Mouse (Mus musculus) mature B cell (primary cell): ENCODE measurements around the gene Gm2a.
"Not testable (repeated sequence)": the region's sequence is repeated elsewhere in the genome, so short reads cannot be mapped to it uniquely, and the experiment has no call there.

Experiments
- in situ Hi-C: fragments of 300-500 bp; cut with MboI; formaldehyde crosslinking; loops from 2 replicates; pipeline ENCODE4 v1.14.3; 2019

Gm2a gene

DNA sequence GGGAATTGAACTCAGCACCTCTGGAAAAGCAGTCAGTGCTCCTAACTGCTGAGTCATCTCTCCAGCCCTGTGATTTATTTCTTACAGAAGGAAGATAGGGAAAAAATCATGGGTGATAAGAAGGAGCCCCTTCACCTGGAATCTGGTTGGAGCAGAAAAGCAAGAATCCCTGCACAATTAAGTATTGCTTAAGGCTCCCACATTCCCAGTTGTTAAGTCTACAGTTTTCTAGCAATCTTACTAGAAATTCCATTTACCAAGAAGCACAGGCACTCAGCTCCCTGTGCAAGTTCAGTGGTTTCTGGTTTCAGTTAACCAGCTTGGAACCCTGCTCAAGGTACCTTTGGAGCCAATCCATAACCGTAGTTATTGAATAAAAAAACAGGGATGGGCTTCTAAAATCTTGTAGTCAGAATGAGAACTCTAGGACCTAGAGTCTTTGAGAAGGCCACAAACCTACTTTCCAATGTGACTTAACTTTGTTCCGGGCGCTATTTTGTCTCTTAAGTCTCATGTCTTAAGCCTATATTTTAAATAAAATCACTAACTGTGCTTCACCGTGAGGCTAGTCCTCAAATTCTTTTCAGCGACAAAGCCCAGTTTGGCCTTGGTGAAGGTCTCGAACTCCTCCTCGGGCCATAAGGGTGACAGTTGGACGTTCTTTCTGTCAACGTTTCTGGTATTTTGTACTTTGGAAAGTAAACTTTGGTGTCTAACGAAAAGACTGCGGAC is 1.0 kb upstream of the Gm2a start:
- in situ Hi-C loops: no loop called here

GRCm38 (mm10) chr11:55098189-55098915 is 437 bp downstream of the Gm2a start:
- in situ Hi-C loops: no loop called here

DNA sequence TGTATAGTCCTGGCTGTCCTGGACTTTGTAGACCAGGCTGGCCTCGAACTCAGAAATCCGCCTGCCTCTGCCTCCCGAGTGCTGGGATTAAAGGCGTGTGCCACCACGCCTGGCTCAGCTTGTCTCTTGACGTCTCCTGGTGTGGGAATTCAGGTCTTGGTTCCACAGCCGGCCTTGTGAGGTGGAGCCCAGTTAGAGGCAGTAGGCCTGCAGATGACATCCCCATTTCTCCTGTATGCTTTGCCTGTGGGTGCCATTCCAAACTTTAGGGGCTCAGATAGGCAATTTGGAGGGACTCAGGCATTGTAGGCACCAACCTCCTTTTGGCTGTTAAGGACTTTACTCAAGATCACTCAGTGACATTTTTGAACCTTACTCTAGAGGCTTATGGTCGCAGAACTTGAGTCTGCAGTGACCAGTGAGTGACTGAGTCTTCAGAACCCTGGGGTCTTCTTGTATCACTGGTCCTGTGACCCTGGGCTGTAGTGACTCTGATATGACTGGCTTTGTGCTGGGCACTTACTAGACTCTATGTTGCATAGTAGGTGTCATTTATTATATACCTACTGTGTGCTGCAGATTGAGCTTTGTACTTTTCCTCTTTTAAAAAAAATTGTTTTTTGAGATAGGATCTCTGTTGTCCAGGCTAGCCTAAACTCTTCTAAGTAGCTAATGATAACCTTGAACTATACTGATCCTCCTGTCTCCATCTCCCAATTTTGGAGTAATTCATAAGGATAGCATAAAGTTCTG is 1.3 kb downstream of the Gm2a start:
- in situ Hi-C loops: no loop called here

DNA sequence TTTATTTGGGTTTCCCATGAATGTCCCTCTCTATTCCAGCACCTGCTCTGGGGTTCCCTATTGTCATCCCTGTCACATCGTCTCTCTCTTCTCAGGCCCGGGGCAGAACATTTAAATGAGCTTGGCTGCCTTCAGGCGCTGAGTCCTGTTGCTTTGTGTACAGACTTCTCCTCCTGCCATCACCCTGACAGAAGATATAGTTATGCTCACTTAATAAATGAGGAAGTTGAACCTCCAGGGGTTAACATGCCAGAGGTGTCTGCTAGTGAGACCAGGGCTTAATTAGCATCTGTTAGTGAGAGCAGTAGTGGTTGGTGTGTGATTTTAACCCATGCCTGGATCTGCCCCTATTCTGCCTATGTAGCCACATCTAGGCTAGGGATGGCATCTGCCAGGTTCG is 2.0 kb downstream of the Gm2a start:
- in situ Hi-C loops: no loop called here

DNA sequence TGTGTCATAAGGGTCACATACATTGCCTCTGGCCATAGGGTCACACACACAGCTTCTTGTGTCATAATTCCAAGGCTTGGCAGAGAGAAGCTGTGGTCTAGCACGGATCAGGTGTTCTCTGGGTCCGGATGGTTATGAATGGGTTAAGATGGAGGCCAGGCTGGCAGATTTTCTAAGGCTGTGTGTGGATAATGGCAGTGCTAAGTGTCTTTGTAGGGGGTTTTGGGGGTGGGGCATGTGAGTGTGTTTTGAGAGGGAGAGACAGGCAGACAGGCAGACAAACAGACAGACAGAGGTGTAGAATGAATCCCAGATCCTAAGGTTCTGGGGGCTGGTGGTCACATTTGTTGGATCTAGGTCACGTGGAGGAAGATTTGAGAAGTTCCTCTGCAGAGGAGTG is 4.1 kb downstream of the Gm2a start:
- in situ Hi-C loops: no loop called here

DNA sequence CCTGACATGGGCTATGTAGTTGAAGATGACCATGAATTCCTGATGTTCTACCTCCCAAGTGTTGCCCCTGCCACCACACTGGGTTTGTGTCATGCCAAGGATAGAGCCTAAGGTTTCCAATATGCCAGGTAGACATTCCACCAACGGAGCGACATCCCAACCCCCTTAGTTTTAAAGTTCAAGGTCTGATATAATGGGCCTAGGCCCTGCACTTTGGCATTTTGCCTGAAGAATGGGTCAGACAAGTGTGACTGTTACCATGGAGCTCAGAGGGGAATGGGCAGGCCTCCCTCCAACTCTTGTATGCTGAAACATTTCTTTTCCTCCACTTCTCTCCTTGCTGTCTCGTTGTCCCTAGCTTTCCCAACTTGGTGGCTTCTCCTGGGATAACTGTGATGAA is 5.3 kb downstream of the Gm2a start:
- in situ Hi-C loops: no loop called here

GRCm38 (mm10) chr11:55105389-55105788 is 7.5 kb downstream of the Gm2a start:
- in situ Hi-C loops: no loop called here

DNA sequence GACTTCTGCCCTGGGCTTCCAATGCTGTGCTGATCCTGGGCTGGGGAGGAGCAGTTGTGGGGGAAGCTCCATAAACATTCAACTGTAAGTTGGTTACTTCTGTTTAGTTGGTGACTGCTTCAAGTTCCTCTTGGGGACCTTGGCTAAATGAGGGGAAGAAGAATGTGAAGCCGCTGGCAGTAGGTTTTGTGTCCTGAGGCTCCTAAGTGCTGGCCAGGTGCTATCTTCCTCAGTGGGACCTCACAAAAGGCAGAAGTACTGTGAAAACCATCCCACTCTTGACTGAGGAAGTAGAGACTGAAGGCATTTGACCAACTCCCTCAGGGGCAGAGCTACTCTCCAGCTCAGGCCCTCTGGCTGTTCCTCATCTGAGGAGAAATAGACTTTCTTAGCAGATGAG is 8.7 kb downstream of the Gm2a start:
- in situ Hi-C loops: no loop called here

DNA sequence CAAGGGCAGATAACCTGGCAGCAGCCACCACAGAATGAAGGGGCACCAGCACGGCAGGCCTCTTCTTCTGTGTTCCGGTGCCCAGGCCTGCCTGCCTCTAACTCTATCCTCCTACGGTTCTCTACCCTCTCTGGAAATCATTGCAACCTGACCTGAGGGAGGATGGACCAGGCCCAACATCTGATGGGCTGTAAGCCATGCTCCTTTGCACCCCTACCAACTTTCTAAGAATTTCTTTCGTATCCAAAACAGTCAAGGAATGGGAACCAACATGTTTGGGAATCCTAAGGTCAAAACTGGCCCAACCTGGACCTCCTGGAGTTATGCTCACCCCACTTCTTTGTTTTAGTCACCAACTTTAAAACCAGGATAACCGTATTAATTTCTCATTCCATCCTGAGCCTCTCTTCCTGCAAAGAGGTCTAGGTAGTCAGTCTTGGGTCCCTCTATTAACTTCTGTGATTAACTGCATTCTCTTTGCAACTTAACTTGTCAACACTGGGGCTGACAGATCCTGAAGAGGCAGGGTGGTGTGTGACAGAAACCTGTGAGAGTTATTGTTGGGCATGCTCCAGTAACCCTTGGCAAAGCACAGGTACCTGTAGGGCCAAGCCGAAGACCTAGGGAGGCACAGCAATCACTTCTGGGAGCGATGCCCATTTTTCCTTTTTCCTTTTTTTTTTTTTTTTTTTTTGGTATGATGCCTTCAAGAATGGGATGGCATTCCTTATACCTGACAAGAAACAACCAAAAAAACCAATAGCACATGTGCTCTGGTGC is 11.8 kb downstream of the Gm2a start:
- in situ Hi-C loops: no loop called here

GRCm38 (mm10) chr11:55110566-55111169 is 12.8 kb downstream of the Gm2a start:
- in situ Hi-C loops: no loop called here

DNA sequence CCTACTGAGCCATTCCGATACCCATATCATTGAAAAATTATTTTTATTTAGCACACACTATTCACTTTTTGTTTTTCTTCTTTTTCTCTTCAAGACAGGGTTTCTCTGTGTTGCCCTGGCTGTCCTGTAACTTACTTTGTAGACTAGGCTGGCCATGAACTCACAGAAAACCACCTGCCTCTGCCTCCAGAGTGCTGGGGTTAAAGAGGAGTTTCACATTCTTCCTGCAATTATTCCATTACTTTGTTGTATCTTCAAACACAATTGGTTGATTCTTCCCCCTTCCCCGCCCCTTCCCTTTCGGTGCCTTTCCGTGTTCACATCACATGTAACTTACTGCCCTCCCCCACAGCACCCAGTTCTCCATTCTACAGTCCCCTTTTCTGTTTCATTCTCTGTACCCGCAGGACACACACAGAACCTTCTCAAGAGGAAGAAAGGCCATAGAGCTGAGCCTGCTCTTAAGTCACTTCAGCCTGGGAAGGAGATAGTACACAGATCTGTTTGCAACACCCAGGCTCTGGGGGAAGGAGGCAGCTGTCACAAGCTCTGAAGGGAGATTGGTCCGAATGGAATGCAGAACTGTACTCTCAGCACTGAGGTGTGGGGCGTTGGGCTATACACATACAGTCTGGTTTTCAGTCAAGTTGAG is 15.4 kb downstream of the Gm2a start:
- in situ Hi-C loops: no loop called here

- in situ Hi-C loops: not testable (repeated sequence)
Observed at GRCm38 (mm10) chr11:55113861-55114250, 15.9 kb downstream of the Gm2a start.

DNA sequence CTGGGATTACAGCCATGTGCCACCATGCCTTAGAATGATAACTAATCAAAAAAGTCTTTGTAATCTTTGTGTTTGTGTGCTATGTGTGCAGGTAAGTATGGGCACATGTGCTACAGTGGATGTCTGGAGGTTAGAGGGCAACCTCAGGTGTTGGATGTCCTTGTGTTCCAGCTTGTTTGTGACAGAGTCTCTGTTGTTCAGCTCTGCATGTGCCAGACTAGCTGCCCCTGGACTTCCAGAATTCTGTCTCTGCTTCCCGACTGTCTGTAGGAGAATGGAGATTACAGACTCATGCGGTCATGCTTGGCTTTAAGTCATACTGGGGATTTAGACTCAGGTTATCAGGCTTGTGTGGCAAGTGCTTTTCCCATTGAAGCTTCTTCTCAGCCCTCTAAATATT is 16.4 kb downstream of the Gm2a start:
- in situ Hi-C loops: no loop called here

- in situ Hi-C loops: no loop called here
Observed at GRCm38 (mm10) chr11:55116004-55116403, 18.1 kb downstream of the Gm2a start.

GRCm38 (mm10) chr11:55117031-55117430 is 19.1 kb downstream of the Gm2a start:
- in situ Hi-C loops: no loop called here

- in situ Hi-C loops: no loop called here
Observed at GRCm38 (mm10) chr11:55120279-55120678, 22.4 kb downstream of the Gm2a start.

GRCm38 (mm10) chr11:55120821-55121271 is 22.9 kb downstream of the Gm2a start:
- in situ Hi-C loops: no loop called here

DNA sequence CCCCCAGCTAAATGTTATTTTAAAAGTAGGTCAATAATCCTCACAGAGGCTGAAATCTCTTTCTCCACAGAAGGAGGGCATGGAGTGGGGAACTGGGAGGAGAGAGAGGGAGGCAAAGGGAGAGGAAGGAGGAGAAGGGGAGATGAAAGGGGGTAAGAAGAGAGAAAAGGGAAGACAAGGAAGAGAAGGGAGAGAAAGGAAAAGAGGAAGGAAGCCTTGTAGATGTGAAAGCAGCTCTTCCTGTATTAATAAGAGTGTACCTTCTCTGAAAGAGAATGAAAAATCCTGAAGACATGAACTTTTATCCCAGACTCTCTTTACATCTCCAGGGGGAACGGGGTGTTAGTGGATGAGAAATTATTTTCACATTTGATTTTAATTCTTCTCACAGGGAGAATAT is 23.5 kb downstream of the Gm2a start:
- in situ Hi-C loops: no loop called here

DNA sequence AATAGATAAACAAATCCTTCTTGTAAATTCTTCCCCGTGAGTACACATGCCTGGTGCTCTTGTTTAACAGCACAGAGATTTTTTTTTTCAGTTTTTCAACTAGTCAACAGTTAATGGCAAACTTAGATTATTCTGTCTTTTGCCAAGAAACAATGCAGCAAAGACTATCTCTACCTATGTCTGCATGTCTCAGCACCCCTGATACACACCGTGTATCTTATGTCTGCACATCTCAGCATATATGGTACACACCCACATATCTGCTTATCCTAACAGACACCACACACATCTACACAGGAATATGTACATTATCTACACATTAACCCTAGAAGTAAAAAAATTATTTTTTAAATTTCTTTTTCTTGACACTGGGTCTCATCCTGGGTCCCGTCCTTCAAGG is 28.7 kb downstream of the Gm2a start:
- in situ Hi-C loops: no loop called here

DNA sequence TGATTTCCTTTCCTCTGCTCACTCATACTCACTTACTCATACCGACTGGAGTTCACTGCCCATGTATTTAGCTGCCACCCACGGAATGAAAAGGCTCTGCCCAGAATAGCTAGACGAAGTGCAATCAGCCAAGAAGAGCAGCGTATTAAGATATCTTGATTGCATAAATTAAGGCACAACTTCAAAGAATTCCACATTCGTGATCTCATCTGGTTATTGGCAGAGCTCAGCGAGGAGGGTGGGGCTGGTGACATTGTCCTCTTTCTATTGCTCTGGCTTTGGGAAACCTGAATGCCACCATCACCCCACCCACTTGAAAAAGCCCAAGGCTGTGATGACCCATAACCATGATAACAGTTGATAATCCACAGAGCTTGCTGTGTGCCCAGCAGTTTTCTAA is 30.0 kb downstream of the Gm2a start:
- in situ Hi-C loops: no loop called here

GRCm38 (mm10) chr11:55128411-55128810 is 30.5 kb downstream of the Gm2a start:
- in situ Hi-C loops: no loop called here
